Mouse (Mus musculus) forebrain, embryonic 15.5 days (tissue): ENCODE measurements around the gene Phactr1. TPM values are rescaled to one million over a fixed set of nuclear protein-coding genes. Genes with fewer than 3 reads are reported as not detected.

Experiments used
- ATAC-seq: fragments of 200-750 bp; cut with Nextera tagmentation; replicated peaks from 2 replicates; pipeline ENCODE4 v1.8.0; 2017; ENCODE audit warnings: mild to moderate bottlenecking, moderate TSS enrichment, moderate library complexity
- H3K27ac ChIP-seq: fragments of 300-500 bp; sonication (generic); replicated peaks from 2 replicates; pipeline ENCODE4 v1.5.1; 2015; ENCODE audit warnings: mild to moderate bottlenecking, inconsistent platforms
- H3K27me3 ChIP-seq: fragments of 300-500 bp; sonication (generic); 2 replicates; pipeline ENCODE4 v1.6.1; 2015; ENCODE audit warnings: inconsistent platforms
- H3K36me3 ChIP-seq: fragments of 300-500 bp; sonication (generic); 2 replicates; pipeline ENCODE4 v1.6.1; 2015; ENCODE audit warnings: mild to moderate bottlenecking, inconsistent platforms
- H3K4me1 ChIP-seq: fragments of 300-500 bp; sonication (generic); 2 replicates; pipeline ENCODE4 v1.6.1; 2015; ENCODE audit warnings: inconsistent platforms
- H3K4me2 ChIP-seq: fragments of 300-500 bp; sonication (generic); replicated peaks from 2 replicates; pipeline ENCODE4 v1.6.1; 2015; ENCODE audit warnings: mild to moderate bottlenecking, inconsistent platforms
- H3K4me3 ChIP-seq: fragments of 300-500 bp; sonication (generic); 2 replicates; pipeline ENCODE4 v1.5.1; 2015; ENCODE audit warnings: mild to moderate bottlenecking, inconsistent platforms
- H3K9ac ChIP-seq: fragments of 300-500 bp; sonication (generic); replicated peaks from 2 replicates; pipeline ENCODE4 v1.6.1; 2015; ENCODE audit warnings: mild to moderate bottlenecking, inconsistent platforms
- H3K9me3 ChIP-seq: fragments of 300-500 bp; sonication (generic); 2 replicates; pipeline ENCODE4 v1.6.1; 2016; ENCODE audit warnings: inconsistent platforms
- WGBS: fragments of 180-500 bp; shearing (Covaris S2); methylation state at CpG from one replicate; pipeline ENCODE4 v1.1.7; 2015; ENCODE audit warnings: mixed read lengths; 5-methylcytosine and 5-hydroxymethylcytosine counted together
- polyA plus RNA-seq: library from polyadenylated mRNA; unstranded; fragments of >200 nt; fragmentation: Nextera tagmentation; extraction: Ambion mirVana; gene quantifications from 2 replicates; pipeline ENCODE4 v1.2.1, GENCODE M21; 2015

Phactr1 gene
- polyA plus RNA-seq, 1 experiment from 2014 or later, result 83.8 TPM

GRCm38 (mm10) chr13:43015768-43016167 lies 335.3 kb downstream of the Phactr1 start:
- peaks cover 14% of the 10 kb centered on the region for H3K4me1 ChIP-seq
- H3K27me3 ChIP-seq, result no peaks in the 10 kb centered on the region
- no peak for ATAC-seq
- no peak overlapping the region for H3K9ac ChIP-seq
- H3K4me3 ChIP-seq, result no peak overlapping the region
- no peaks in the 10 kb centered on the region for H3K9me3 ChIP-seq
- H3K36me3 ChIP-seq, result no peaks in the 10 kb centered on the region
- no peak overlapping the region for H3K27ac ChIP-seq
- H3K4me2 ChIP-seq, result no peak overlapping the region
- WGBS, result 19% methylated on average over 6 of the region's 6 CpGs

GRCm38 (mm10) chr13:43018863-43019262 lies 338.4 kb downstream of the Phactr1 start:
- Histone ChIP-seq H3K9ac (no peak overlapping the region), H3K27me3 (no peaks in the 10 kb centered on the region), H3K27ac (no peak overlapping the region), H3K36me3 (no peaks in the 10 kb centered on the region), H3K9me3 (no peaks in the 10 kb centered on the region), H3K4me2 (no peak overlapping the region), H3K4me3 (no peak overlapping the region), H3K4me1 (peaks cover 8% of the 10 kb centered on the region)
- ATAC-seq, result no peak
- 65% methylated on average over 5 of the region's 5 CpGs for WGBS

GRCm38 (mm10) chr13:43021031-43021430 lies 340.6 kb downstream of the Phactr1 start:
- ATAC-seq, result no peak
- H3K9me3 ChIP-seq, result no peaks in the 10 kb centered on the region
- H3K9ac ChIP-seq, result no peak overlapping the region
- no peak overlapping the region for H3K4me3 ChIP-seq
- H3K27me3 ChIP-seq, result no peaks in the 10 kb centered on the region
- H3K4me1 ChIP-seq, result no peaks in the 10 kb centered on the region
- no peak overlapping the region for H3K4me2 ChIP-seq
- 84% methylated on average over 6 of the region's 6 CpGs for WGBS
- H3K27ac ChIP-seq, result no peak overlapping the region
- no peaks in the 10 kb centered on the region for H3K36me3 ChIP-seq

GRCm38 (mm10) chr13:43023005-43023404 lies 342.6 kb downstream of the Phactr1 start:
- H3K36me3 ChIP-seq, result no peaks in the 10 kb centered on the region
- H3K9me3 ChIP-seq, result no peaks in the 10 kb centered on the region
- no peak overlapping the region for H3K27ac ChIP-seq
- no peaks in the 10 kb centered on the region for H3K27me3 ChIP-seq
- 94% methylated on average over 5 of the region's 5 CpGs for WGBS
- no peak overlapping the region for H3K4me3 ChIP-seq
- ATAC-seq, result no peak
- no peaks in the 10 kb centered on the region for H3K4me1 ChIP-seq
- no peak overlapping the region for H3K4me2 ChIP-seq
- H3K9ac ChIP-seq, result no peak overlapping the region

- ATAC-seq, result no peak
- no peak overlapping the region for H3K4me3 ChIP-seq
- 19% methylated on average over 1 of the region's 1 CpGs for WGBS
- no peak overlapping the region for H3K27ac ChIP-seq
- no peaks in the 10 kb centered on the region for H3K27me3 ChIP-seq
- no peaks in the 10 kb centered on the region for H3K4me1 ChIP-seq
- no peaks in the 10 kb centered on the region for H3K9me3 ChIP-seq
- H3K9ac ChIP-seq, result no peak overlapping the region
- H3K36me3 ChIP-seq, result no peaks in the 10 kb centered on the region
- no peak overlapping the region for H3K4me2 ChIP-seq
Observed at GRCm38 (mm10) chr13:43027568-43027967, 347.1 kb downstream of the Phactr1 start.

- H3K4me1 ChIP-seq, result no peaks in the 10 kb centered on the region
- no peaks in the 10 kb centered on the region for H3K36me3 ChIP-seq
- H3K27me3 ChIP-seq, result no peaks in the 10 kb centered on the region
- H3K4me3 ChIP-seq, result no peak overlapping the region
- 89% methylated on average over 2 of the region's 2 CpGs for WGBS
- no peaks in the 10 kb centered on the region for H3K9me3 ChIP-seq
- H3K4me2 ChIP-seq, result no peak overlapping the region
- H3K9ac ChIP-seq, result no peak overlapping the region
- no peak overlapping the region for H3K27ac ChIP-seq
- no peak for ATAC-seq
Observed at GRCm38 (mm10) chr13:43030222-43030621, 349.8 kb downstream of the Phactr1 start.

- no peak overlapping the region for H3K27ac ChIP-seq
- H3K9ac ChIP-seq, result no peak overlapping the region
- WGBS, result over 99% methylated on average over 3 of the region's 3 CpGs
- no peak for ATAC-seq
- H3K9me3 ChIP-seq, result no peaks in the 10 kb centered on the region
- H3K27me3 ChIP-seq, result no peaks in the 10 kb centered on the region
- H3K4me1 ChIP-seq, result no peaks in the 10 kb centered on the region
- H3K4me3 ChIP-seq, result no peak overlapping the region
- H3K4me2 ChIP-seq, result no peak overlapping the region
- no peaks in the 10 kb centered on the region for H3K36me3 ChIP-seq
Observed at GRCm38 (mm10) chr13:43032451-43032850, 352.0 kb downstream of the Phactr1 start.

- no peak overlapping the region for H3K27ac ChIP-seq
- H3K4me3 ChIP-seq, result no peak overlapping the region
- H3K36me3 ChIP-seq, result no peaks in the 10 kb centered on the region
- H3K9ac ChIP-seq, result no peak overlapping the region
- no peak overlapping the region for H3K4me2 ChIP-seq
- no peaks in the 10 kb centered on the region for H3K9me3 ChIP-seq
- H3K4me1 ChIP-seq, result no peaks in the 10 kb centered on the region
- no peak for ATAC-seq
- WGBS, result 73% methylated on average over 6 of the region's 6 CpGs
- no peaks in the 10 kb centered on the region for H3K27me3 ChIP-seq
Observed at GRCm38 (mm10) chr13:43036510-43036909, 356.1 kb downstream of the Phactr1 start.

- no peak overlapping the region for H3K9ac ChIP-seq
- no peaks in the 10 kb centered on the region for H3K36me3 ChIP-seq
- H3K4me2 ChIP-seq, result no peak overlapping the region
- H3K9me3 ChIP-seq, result no peaks in the 10 kb centered on the region
- no peak for ATAC-seq
- H3K4me3 ChIP-seq, result no peak overlapping the region
- H3K27ac ChIP-seq, result no peak overlapping the region
- 85% methylated on average over 4 of the region's 4 CpGs for WGBS
- H3K27me3 ChIP-seq, result no peaks in the 10 kb centered on the region
- no peaks in the 10 kb centered on the region for H3K4me1 ChIP-seq
Observed at GRCm38 (mm10) chr13:43042766-43043165, 362.3 kb downstream of the Phactr1 start.

- no peak overlapping the region for H3K4me2 ChIP-seq
- H3K9me3 ChIP-seq, result no peaks in the 10 kb centered on the region
- H3K9ac ChIP-seq, result no peak overlapping the region
- WGBS, result 60% methylated on average over 3 of the region's 3 CpGs
- H3K27me3 ChIP-seq, result no peaks in the 10 kb centered on the region
- no peaks in the 10 kb centered on the region for H3K4me1 ChIP-seq
- no peak for ATAC-seq
- no peak overlapping the region for H3K27ac ChIP-seq
- no peaks in the 10 kb centered on the region for H3K36me3 ChIP-seq
- no peak overlapping the region for H3K4me3 ChIP-seq
Observed at GRCm38 (mm10) chr13:43048553-43048952, 368.1 kb downstream of the Phactr1 start.

- H3K27me3 ChIP-seq, result no peaks in the 10 kb centered on the region
- H3K4me3 ChIP-seq, result no peak overlapping the region
- H3K27ac ChIP-seq, result no peak overlapping the region
- no peak overlapping the region for H3K9ac ChIP-seq
- H3K4me1 ChIP-seq, result no peaks in the 10 kb centered on the region
- H3K9me3 ChIP-seq, result no peaks in the 10 kb centered on the region
- H3K4me2 ChIP-seq, result no peak overlapping the region
- WGBS, result 95% methylated on average over 1 of the region's 1 CpGs
- no peaks in the 10 kb centered on the region for H3K36me3 ChIP-seq
- ATAC-seq, result no peak
Observed at GRCm38 (mm10) chr13:43053201-43053600, 372.8 kb downstream of the Phactr1 start.

GRCm38 (mm10) chr13:43055136-43055535 lies 374.7 kb downstream of the Phactr1 start:
- H3K27ac ChIP-seq, result no peak overlapping the region
- no peaks in the 10 kb centered on the region for H3K27me3 ChIP-seq
- no peak overlapping the region for H3K4me3 ChIP-seq
- H3K36me3 ChIP-seq, result no peaks in the 10 kb centered on the region
- H3K4me2 ChIP-seq, result no peak overlapping the region
- H3K9me3 ChIP-seq, result no peaks in the 10 kb centered on the region
- 32% methylated on average over 6 of the region's 6 CpGs for whole genome bisulfite sequencing
- no peaks in the 10 kb centered on the region for H3K4me1 ChIP-seq
- no peak for ATAC-seq
- no peak overlapping the region for H3K9ac ChIP-seq

- Histone ChIP-seq H3K4me1 (no peaks in the 10 kb centered on the region), H3K4me2 (no peak overlapping the region), H3K9me3 (no peaks in the 10 kb centered on the region), H3K27ac (no peak overlapping the region), H3K4me3 (no peak overlapping the region), H3K36me3 (no peaks in the 10 kb centered on the region), H3K9ac (no peak overlapping the region), H3K27me3 (no peaks in the 10 kb centered on the region)
- no peak for ATAC-seq
- 96% methylated on average over 2 of the region's 2 CpGs for WGBS
Observed at GRCm38 (mm10) chr13:43057104-43057503, 376.7 kb downstream of the Phactr1 start.
